Comparison of ENCODE assay signal across 23 mouse cellular contexts in the genomic region with DNA sequence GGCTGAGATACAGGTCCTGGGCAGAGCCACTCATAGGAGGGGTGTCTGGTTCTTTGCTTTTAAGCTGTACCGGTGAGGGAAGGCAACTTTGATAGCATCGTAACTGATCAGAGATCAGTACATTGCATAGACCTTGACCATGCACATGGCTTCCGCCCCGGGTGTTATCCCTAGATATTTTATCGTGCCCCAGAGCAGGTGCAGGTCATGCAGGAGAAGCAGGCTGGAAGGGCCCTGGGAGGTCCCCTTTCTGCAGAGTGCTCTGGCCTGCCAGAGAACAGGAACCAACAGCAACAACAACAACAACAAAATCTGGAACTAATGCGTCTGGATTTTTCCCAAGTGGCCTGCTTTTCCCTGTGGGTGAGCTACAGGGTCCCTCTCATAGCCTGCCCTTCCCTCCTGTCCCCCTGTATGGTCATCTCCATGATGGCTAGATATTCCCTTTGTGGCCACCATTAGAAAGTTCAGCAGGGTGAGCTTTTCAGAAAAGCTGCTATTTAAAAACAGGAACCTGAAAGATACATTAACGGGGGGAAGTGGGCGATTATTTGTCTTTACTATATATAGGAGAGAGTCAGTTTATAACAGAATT.
DNase-seq lines count a peak whose midpoint lies in the region; ATAC-seq and TF ChIP-seq lines count a peak whose summit lies in the region.
"Had no signal": no experiment of that assay in that cellular context is flagged by ENCODE, and none has a peak within 500 bp of the region (broad histone marks: within the 10 kb centered on the region; RNA-seq: fewer than 3 reads in every experiment).

No protein-coding gene starts in this region.

- 25% methylated on average over 8 of the region's 8 CpGs for WGBS in small intestine, adult 2 months

- DNase-seq in heart, adult 11 months, result peak; percentile 88
- DNase-seq in heart, postnatal 14 days, result no peak
- DNase-seq in thymus, postnatal 4 days, result peak; percentile 4
- DNase-seq in thymus, postnatal 14 days, result no peak
- DNase-seq in ovary, postnatal 10 days (ENCODE audit: low spot score), result no peak
- no peak for DNase-seq in right cerebral cortex, adult 18-20 months
- DNase-seq: cerebellum, adult 11 months; cerebellum, postnatal 14 days; embryo, embryonic 11 days; gastrocnemius, postnatal 14 days; kidney, adult 8-10 months; kidney, postnatal 36 days; liver; lung, adult 2 months; lung, postnatal 36 days; right cerebral cortex, postnatal 25 days; thymus, adult 18-20 months had no signal

- no peak for TF ChIP-seq POLR2A in small intestine, adult 2 months (IDR thresholded peaks at IDR 0.05; ENCODE audit: low read depth, low read length)

- H3K4me1 ChIP-seq in small intestine, adult 2 months (ENCODE audit: control insufficient read depth, insufficient read depth, insufficient read length, low read length), result peaks cover 37% of the 10 kb centered on the region

- no peaks in the 10 kb centered on the region for H3K27me3 ChIP-seq in small intestine, adult 2 months (ENCODE audit: control insufficient read depth, insufficient read depth, low read length)
- H3K27me3 ChIP-seq: CH12.LX; embryonic facial prominence, embryonic 15.5 days had no signal

- 0 out of 2 replicates have a peak, but pooled peaks have one; percentile 10 for ATAC-seq in granulocyte monocyte progenitor cell, adult 5-6 weeks (replicated peaks; ENCODE audit: poor library complexity, severe bottlenecking)

- no peaks in the 10 kb centered on the region for H3K36me3 ChIP-seq in small intestine, adult 2 months (ENCODE audit: control insufficient read depth, insufficient read depth, low read length)
- H3K36me3 ChIP-seq: embryonic facial prominence, embryonic 15.5 days; hindbrain, embryonic 13.5 days; neural tube, embryonic 12.5 days had no signal

- no peak for TF ChIP-seq CTCF in small intestine, adult 2 months (IDR thresholded peaks at IDR 0.05; ENCODE audit: extremely low read depth, insufficient read length, insufficient replicate concordance, low read depth, low read length)

- H3K27ac ChIP-seq in small intestine, adult 2 months (ENCODE audit: insufficient read depth, low read depth, low read length), result peak overlapping the region; percentile 58
- H3K27ac ChIP-seq: hindbrain, embryonic 13.5 days; neural tube, embryonic 12.5 days had no signal

- intact Hi-C loops in heart, postnatal 14 days (cut with DNase I), result no loop called here

- peak overlapping the region; percentile 19; the same call in 1 of the 2 replicates for H3K4me3 ChIP-seq in small intestine, adult 2 months (ENCODE audit: low read depth, low read length)
- H3K4me3 ChIP-seq: embryonic facial prominence, embryonic 15.5 days; hindbrain, embryonic 13.5 days; neural tube, embryonic 12.5 days had no signal

Comparison
In these comparisons a context has a peak if more than half of its experiments do, and no peak if none do; other contexts are left out.
1. DNase-seq: peak in heart, adult 11 months (single experiment) and thymus, postnatal 4 days (single experiment); none in heart, postnatal 14 days (0 of 2), thymus, postnatal 14 days (single experiment), ovary, postnatal 10 days (single experiment) and right cerebral cortex, adult 18-20 months (single experiment).